Mouse (Mus musculus) cortical plate, adult 2 months (tissue): ENCODE measurements around the gene 1700037C18Rik. TPM values are rescaled to one million over a fixed set of nuclear protein-coding genes. Genes with fewer than 3 reads are reported as not detected.

Source experiments
- H3K27ac ChIP-seq: fragments of 200-500 bp; 2 replicates; pipeline ENCODE4 v1.5.1; 2012; ENCODE audit warnings: low read length, control low read depth, inconsistent platforms; ENCODE audit not compliant: insufficient read depth
- H3K4me1 ChIP-seq: fragments of 200-500 bp; 2 replicates; pipeline ENCODE4 v1.6.1; 2011; ENCODE audit warnings: low read length; ENCODE audit not compliant: control insufficient read depth, insufficient read depth
- H3K4me3 ChIP-seq: fragments of 200-500 bp; 2 replicates; pipeline ENCODE4 v1.5.1; 2011; ENCODE audit warnings: mild to moderate bottlenecking, low read length, control low read depth; ENCODE audit not compliant: insufficient read depth
- CTCF ChIP-seq: fragments of 200-500 bp; IDR thresholded peaks from 2 replicates; pipeline ENCODE4 v1.5.1; 2011; ENCODE audit warnings: mild to moderate bottlenecking, control low read depth, low read length; ENCODE audit not compliant: insufficient read depth; ENCODE audit errors: extremely low read depth
- POLR2A ChIP-seq: fragments of 200-500 bp; IDR thresholded peaks from 2 replicates; pipeline ENCODE4 v1.6.1; 2011; ENCODE audit warnings: mild to moderate bottlenecking, low read length, control low read depth; ENCODE audit not compliant: insufficient read depth; ENCODE audit errors: extremely low read depth
- polyA plus RNA-seq: library from polyadenylated mRNA; depleted of rRNA; stranded (reverse); fragments of >200 nt; gene quantifications from 2 replicates; pipeline ENCODE4 v1.2.3, GENCODE M21; 2012; rRNA removed

The 1700037C18Rik gene
- polyA plus RNA-seq, 1 experiment, result 9.5 TPM

DNA sequence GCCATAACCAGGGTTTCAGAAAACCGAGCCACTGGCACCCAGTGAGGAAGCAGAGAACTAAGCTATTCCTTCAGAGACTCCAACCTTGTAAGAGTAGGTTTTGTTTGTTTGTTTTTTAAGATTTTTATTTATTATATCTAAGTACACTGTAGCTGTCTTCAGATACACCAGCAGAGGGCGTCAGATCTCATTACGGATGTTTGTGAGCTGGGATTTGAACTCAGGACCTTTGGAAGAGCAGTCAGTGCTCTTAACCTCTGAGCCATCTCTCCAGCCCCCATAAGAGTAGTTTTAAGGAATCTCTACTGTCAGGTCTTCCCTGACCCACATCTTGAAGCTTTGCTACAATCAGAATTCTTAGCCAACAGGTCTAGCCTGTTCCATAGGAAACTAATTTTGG is 60.1 kb downstream of the 1700037C18Rik start:
- Histone ChIP-seq H3K4me1 (peaks cover 4% of the 10 kb centered on the region), H3K4me3 (no peak overlapping the region), H3K27ac (no peak overlapping the region)
- TF ChIP-seq POLR2A (no peak), CTCF (no peak)

DNA sequence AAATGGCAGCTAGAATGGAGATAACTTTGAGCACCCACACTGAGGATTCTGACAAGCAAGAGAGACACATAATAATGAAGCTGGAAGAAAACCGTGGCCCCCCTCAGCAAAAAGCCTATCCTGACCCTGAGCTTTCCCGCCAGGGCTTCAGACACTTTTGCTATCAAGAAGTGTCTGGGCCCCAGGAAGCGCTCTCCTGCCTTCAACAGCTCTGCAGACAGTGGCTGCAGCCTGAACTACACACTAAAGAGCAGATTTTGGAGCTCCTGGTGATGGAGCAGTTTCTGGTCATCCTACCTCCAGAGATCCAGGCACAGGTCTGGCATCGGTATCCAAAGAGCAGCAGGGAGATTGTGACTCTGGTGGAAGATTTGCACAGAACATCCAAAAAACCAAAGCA is 60.6 kb downstream of the 1700037C18Rik start:
- TF ChIP-seq POLR2A (no peak), CTCF (no peak)
- Histone ChIP-seq H3K27ac (no peak overlapping the region), H3K4me3 (no peak overlapping the region; the same call in 1 of the 2 replicates), H3K4me1 (peaks cover 4% of the 10 kb centered on the region)

DNA sequence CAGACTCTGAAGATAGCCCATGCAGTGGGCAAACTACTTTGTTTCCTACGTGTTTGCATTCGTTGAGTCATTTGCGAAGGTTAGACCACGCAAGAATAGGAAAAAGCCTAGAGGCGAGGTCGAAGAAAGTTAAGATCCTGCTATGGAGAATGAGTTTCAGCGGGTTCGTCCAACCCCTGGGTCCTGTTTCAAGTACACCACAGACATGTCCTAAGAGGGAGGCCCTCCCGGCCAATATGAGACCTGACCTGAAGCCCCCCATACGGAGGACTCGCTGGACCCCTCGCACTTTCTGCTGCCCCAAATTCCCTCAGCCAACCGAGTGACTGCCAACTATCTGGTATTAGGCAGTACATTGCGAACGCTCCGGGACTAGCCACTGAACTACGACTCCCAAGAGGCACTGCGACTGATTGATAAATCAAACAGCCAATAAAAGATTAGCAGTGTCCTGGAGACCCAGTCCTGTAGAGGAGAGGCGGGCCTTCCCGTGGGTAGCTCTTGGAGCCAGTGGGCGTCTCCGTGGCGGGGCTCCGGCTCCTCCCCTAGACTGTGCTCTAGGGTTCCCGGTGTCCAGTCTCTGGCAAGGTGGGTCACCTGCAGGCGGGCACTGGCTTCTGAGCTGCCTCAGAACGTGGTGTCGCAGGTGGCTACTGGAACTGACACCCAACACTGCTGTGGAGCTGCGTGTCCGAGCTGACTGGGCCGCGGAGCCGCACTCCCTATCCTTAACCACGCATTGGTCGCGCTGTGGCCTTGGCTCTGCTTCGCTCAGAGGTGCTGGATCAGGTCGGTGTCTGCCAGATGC is 61.6 kb downstream of the 1700037C18Rik start, which contains the start of gene Zfp174:
Zfp174 (plus strand) TSS at position 558 of the 808 bp plus-strand sequence.
- TF ChIP-seq CTCF (no peak), POLR2A (peak; percentile 78)
- Histone ChIP-seq H3K4me1 (peaks cover 4% of the 10 kb centered on the region), H3K4me3 (peak within 1 kb of the TSS; percentile 79), H3K27ac (0 out of 2 replicates have a peak within 1 kb of the TSS, but pooled peaks have one; percentile 0)

Other genes starting within 250 kb of the 1700037C18Rik start
- gene Mefv, start 190.6 kb downstream of the 1700037C18Rik start, polyA plus RNA-seq, result 0.04 TPM in 1 of 2 replicates, not detected in the other
- gene Zfp263, start 164.6 kb downstream of the 1700037C18Rik start, polyA plus RNA-seq, result 17.8 and 18.3 TPM in 2 replicates
- not detected in 2 replicates for gene Olfr15, start 77.8 kb downstream of the 1700037C18Rik start, polyA plus RNA-seq
- gene Zfp174, start 61.4 kb downstream of the 1700037C18Rik start, polyA plus RNA-seq, result 3.3 and 3.4 TPM in 2 replicates
- 112 and 113 TPM in 2 replicates for gene Naa60, start 36.3 kb downstream of the 1700037C18Rik start, polyA plus RNA-seq
- 11.4 and 11.7 TPM in 2 replicates for gene Zfp597, start 24.1 kb downstream of the 1700037C18Rik start, polyA plus RNA-seq
- gene Gm20695, start 24.0 kb downstream of the 1700037C18Rik start, polyA plus RNA-seq, result 0.45 and 0.54 TPM in 2 replicates
- 25.2 and 27.5 TPM in 2 replicates for gene Cluap1, start 112 bp upstream of the 1700037C18Rik start, polyA plus RNA-seq
- 0.83 and 0.92 TPM in 2 replicates for gene Nlrc3, start 67.9 kb upstream of the 1700037C18Rik start, polyA plus RNA-seq
- gene Slx4, start 95.1 kb upstream of the 1700037C18Rik start, polyA plus RNA-seq, result 36.0 and 37.2 TPM in 2 replicates
- gene Dnase1, start 128.3 kb upstream of the 1700037C18Rik start, polyA plus RNA-seq, result not detected in 2 replicates
- 75.8 and 77.7 TPM in 2 replicates for gene Trap1, start 169.1 kb upstream of the 1700037C18Rik start, polyA plus RNA-seq